Mouse (Mus musculus) olfactory bulb, adult 2 months (tissue): ENCODE data around the gene Il17rc. TPM values are rescaled to one million over a fixed set of nuclear protein-coding genes. Genes with fewer than 3 reads are reported as not detected.
A peak's percentile ranks its signal among the peaks of the same experiment; 100 is the strongest.

Source experiments
- H3K27ac ChIP-seq: fragments of 200-500 bp; 2 replicates; pipeline ENCODE4 v1.5.1; 2012; ENCODE audit warnings: low read depth, low read length; ENCODE audit not compliant: insufficient read depth
- H3K4me1 ChIP-seq: fragments of 200-500 bp; 2 replicates; pipeline ENCODE4 v1.6.1; 2012; ENCODE audit warnings: low read length; ENCODE audit not compliant: control insufficient read depth, insufficient read depth
- H3K4me3 ChIP-seq: fragments of 200-500 bp; 2 replicates; pipeline ENCODE4 v1.5.1; 2012; ENCODE audit warnings: mild to moderate bottlenecking, low read depth, low read length, moderate library complexity; ENCODE audit not compliant: insufficient read depth
- CTCF ChIP-seq: fragments of 200-500 bp; IDR thresholded peaks from 2 replicates; pipeline ENCODE4 v1.5.1; 2012; ENCODE audit warnings: low read depth, mild to moderate bottlenecking, low read length, moderate library complexity; ENCODE audit not compliant: insufficient read depth
- POLR2A ChIP-seq: fragments of 200-500 bp; IDR thresholded peaks from 2 replicates; pipeline ENCODE4 v1.6.1; 2012; ENCODE audit warnings: mild to moderate bottlenecking, low read depth, low read length, moderate library complexity; ENCODE audit not compliant: insufficient read depth
- WGBS: fragments of 180-500 bp; shearing (Covaris S2); methylation state at CpG from one replicate; pipeline ENCODE4 v1.1.7; 2018; 5-methylcytosine and 5-hydroxymethylcytosine counted together
- polyA plus RNA-seq: library from polyadenylated mRNA; stranded (reverse); fragments of >200 nt; gene quantifications from 2 replicates; pipeline ENCODE4 v1.2.4, GENCODE M21; 2012; ENCODE audit warnings: low replicate concordance; ENCODE audit not compliant: missing spikeins, insufficient read depth, insufficient read length

Gene Il17rc
- polyA plus RNA-seq, 1 experiment = not detected

DNA sequence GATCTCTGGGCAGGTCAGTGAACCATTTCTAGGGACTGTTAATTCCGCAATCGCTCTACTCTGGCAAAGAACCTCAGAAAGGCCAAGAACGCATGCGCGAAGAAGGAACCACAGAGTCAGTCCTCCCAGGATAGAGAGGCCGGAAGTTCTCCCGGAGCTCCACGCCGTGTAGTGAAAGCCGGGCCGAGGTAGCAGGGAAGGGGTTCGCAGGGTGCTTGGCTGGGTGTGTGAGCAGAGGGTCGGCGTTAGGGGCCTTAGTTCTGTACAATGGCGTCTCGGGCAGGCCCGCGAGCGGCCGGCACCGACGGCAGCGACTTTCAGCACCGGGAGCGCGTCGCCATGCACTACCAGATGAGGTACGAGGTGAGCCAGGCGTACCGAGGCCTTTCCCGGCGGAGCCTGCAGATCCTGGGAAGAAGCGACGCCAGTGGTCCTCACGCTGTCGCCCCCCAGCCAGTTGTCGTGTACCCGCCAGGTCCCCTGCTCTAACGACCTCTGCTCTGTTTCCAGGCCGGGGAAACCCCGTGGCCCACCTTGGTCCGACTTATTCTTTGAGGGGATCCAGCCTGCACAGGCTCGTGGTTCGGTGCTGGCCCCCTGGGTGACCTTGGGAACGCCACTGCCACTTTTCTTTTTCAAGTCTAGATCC, 28.7 kb upstream of the Il17rc start, which contains the start of gene Jagn1:
Gene Jagn1 (plus strand): TSS at position 128 of the 649 bp plus-strand sequence.
- TF ChIP-seq CTCF (no peak), POLR2A (peak; percentile 46; the same call in 1 of the 2 replicates)
- Histone ChIP-seq H3K27ac (0 out of 2 replicates have a peak within 1 kb of the TSS, but pooled peaks have one; percentile 16), H3K4me1 (peaks cover 4% of the 10 kb centered on the region; the same call in 1 of the 2 replicates), H3K4me3 (peak within 1 kb of the TSS; percentile 71)
- WGBS = under 1% methylated on average over 45 of the region's 45 CpGs

DNA sequence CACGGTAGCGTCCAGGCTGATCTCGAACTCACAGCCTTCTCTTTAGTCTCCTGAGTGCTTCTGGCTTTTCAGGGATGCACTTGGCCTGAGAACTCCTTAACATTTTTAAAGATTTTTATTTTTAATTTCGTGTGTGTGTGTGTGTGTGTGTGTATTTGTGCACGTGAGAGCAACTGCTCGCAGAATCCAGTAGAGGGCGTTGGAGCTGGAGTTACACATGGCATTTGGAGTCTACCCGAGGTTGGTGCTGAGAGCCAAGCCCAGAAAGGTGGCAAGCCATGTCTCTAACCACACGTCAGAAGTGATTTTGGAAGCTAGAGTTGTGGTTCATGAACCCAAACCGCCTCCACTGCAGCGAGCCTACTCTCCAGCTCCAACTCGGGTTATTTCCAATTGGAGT, 28.1 kb upstream of the Il17rc start:
- TF ChIP-seq POLR2A = no peak
- TF ChIP-seq CTCF = no peak
- WGBS = 45% methylated on average over 12 of the region's 12 CpGs
- no peak overlapping the region for H3K27ac ChIP-seq
- peak overlapping the region; percentile 71 for H3K4me3 ChIP-seq
- peaks cover 4% of the 10 kb centered on the region; the same call in 1 of the 2 replicates for H3K4me1 ChIP-seq

DNA sequence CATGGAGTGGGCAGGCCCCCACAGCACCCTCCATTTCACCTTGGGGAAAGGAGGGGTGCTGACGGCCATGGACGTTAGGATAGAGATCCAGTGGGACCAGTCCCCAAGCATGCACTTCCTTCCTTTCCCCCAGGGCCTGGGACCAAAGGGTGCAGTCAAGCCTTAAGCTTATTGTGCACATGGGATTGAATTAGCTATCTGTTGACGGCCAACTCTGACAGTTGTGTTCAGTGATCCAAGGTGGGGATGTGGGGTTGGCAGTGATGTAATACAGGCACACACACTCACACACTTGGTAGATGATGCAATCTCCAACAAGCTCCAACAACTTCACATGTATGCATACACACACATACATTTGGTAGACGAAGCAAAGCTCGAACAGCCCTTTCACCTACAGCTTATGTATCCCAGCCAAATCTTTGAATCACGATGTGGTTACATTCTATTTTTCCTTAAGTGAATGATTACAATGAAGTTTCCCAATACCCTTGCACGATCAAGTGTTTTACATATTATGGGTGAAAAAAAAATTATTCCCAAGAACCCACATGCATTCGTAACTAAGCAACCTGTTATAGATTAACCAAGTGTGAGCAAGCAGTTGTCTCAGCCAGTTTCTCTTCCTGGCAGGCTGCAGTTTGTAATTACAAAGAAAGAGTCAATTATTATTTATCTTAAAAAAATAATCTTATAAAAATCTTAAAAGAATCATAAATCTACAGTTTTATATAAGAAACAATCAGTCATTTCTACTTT, 26.8 kb upstream of the Il17rc start:
- Histone ChIP-seq H3K4me3 (no peak overlapping the region), H3K4me1 (peaks cover 4% of the 10 kb centered on the region; the same call in 1 of the 2 replicates), H3K27ac (no peak overlapping the region)
- TF ChIP-seq POLR2A (no peak), CTCF (no peak)
- 78% methylated on average over 8 of the region's 8 CpGs for WGBS

DNA sequence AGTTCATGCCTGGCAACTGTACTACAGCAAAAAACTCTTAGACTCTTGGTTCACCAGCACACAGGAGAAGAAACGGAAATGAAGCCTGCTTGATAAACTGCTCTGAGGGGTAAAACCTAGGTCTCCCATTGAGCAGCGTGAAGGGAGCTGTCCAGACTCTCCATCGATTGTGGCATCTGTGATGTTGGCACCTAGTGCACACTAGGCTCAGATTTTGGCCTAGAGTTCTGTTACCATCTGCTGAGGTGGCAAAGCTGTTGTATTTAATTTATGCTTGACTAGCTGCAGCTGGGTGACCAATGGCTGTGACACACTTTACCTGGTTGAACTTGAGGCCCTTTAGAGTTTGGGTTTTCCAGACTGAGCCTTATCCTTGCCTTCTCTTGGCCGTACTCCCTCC, 23.6 kb upstream of the Il17rc start:
- peaks cover 4% of the 10 kb centered on the region; the same call in 1 of the 2 replicates for H3K4me1 ChIP-seq
- 95% methylated on average over 4 of the region's 4 CpGs for WGBS
- no peak for TF ChIP-seq CTCF
- H3K27ac ChIP-seq = no peak overlapping the region
- H3K4me3 ChIP-seq = no peak overlapping the region

- WGBS = 33% methylated on average over 2 of the region's 2 CpGs
- TF ChIP-seq POLR2A = no peak
- no peak for TF ChIP-seq CTCF
- no peak overlapping the region for H3K27ac ChIP-seq
- no peak overlapping the region for H3K4me3 ChIP-seq
- H3K4me1 ChIP-seq = no peaks in the 10 kb centered on the region
Measured at GRCm38 (mm10) chr6:113451839-113452238, 19.4 kb upstream of the Il17rc start.

- Histone ChIP-seq H3K4me1 (no peaks in the 10 kb centered on the region), H3K27ac (no peak overlapping the region), H3K4me3 (no peak overlapping the region)
- no peak for TF ChIP-seq CTCF
- TF ChIP-seq POLR2A = no peak
- 75% methylated on average over 5 of the region's 5 CpGs for WGBS
Measured at GRCm38 (mm10) chr6:113455007-113455406, 16.2 kb upstream of the Il17rc start.

- Histone ChIP-seq H3K4me3 (no peak within 1 kb of the TSS), H3K27ac (no peak within 1 kb of the TSS), H3K4me1 (no peaks in the 10 kb centered on the region)
- TF ChIP-seq CTCF (no peak), POLR2A (no peak)
- WGBS = 82% methylated on average over 10 of the region's 10 CpGs
Measured at GRCm38 (mm10) chr6:113457952-113458534, 13.2 kb upstream of the Il17rc start, which contains the start of gene Il17re. Gene Il17re (plus strand): TSS chr6:113458484.

- Histone ChIP-seq H3K27ac (no peak overlapping the region), H3K4me3 (no peak overlapping the region), H3K4me1 (no peaks in the 10 kb centered on the region)
- 68% methylated on average over 10 of the region's 10 CpGs for WGBS
- no peak for TF ChIP-seq CTCF
- no peak for TF ChIP-seq POLR2A
Measured at GRCm38 (mm10) chr6:113458635-113459034, 12.6 kb upstream of the Il17rc start.

DNA sequence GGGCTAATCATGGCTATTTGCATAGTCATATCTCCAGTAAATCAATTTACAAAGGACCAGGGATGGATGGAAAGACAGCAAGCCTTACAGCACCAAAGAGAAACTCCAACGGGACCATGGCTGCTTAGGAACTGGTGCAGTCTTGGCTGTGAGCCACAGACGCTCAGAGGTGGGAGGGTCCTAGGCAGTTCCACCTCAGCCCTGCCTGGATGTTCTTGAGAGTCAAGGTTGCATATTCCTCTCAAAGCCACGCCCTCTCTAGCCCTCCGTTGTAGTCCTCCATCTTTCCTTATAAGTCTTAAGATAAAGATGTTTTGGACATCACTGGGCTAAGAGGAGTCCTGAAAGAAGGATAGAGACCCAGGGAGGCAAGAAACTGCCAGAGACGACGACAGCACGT, 7.2 kb upstream of the Il17rc start:
- Histone ChIP-seq H3K4me3 (no peak overlapping the region), H3K4me1 (no peaks in the 10 kb centered on the region), H3K27ac (no peak overlapping the region)
- no peak for TF ChIP-seq CTCF
- TF ChIP-seq POLR2A = no peak
- WGBS = 63% methylated on average over 7 of the region's 7 CpGs
